Mouse (Mus musculus) limb, embryonic 12.5 days (tissue): ENCODE data around the gene Dct. TPM values are rescaled to one million over a fixed set of nuclear protein-coding genes. Genes with fewer than 3 reads are reported as not detected.

Experiments
- ATAC-seq: fragments of 200-750 bp; cut with Nextera tagmentation; 2 replicates; pipeline ENCODE4 v1.8.0; 2017; ENCODE audit warnings: low read depth, moderate TSS enrichment; ENCODE audit not compliant: insufficient number of reproducible peaks, insufficient read depth, low FRiP score, low TSS enrichment
- H3K27ac ChIP-seq: fragments of 300-500 bp; sonication (generic); 2 replicates; pipeline ENCODE4 v1.5.1; 2016; ENCODE audit warnings: mild to moderate bottlenecking, moderate library complexity
- H3K27me3 ChIP-seq: fragments of 300-500 bp; sonication (generic); 2 replicates; pipeline ENCODE4 v1.6.1; 2016; ENCODE audit warnings: mild to moderate bottlenecking, moderate library complexity
- H3K36me3 ChIP-seq: fragments of 300-500 bp; sonication (generic); 2 replicates; pipeline ENCODE4 v1.6.1; 2016; ENCODE audit warnings: mild to moderate bottlenecking, moderate library complexity
- H3K4me1 ChIP-seq: fragments of 300-500 bp; sonication (generic); replicated peaks from 2 replicates; pipeline ENCODE4 v1.6.1; 2016
- H3K4me2 ChIP-seq: fragments of 300-500 bp; sonication (generic); 2 replicates; pipeline ENCODE4 v1.6.1; 2016; ENCODE audit warnings: mild to moderate bottlenecking, moderate library complexity
- H3K4me3 ChIP-seq: fragments of 300-500 bp; sonication (generic); replicated peaks from 2 replicates; pipeline ENCODE4 v1.5.1; 2016; ENCODE audit warnings: mild to moderate bottlenecking
- H3K9ac ChIP-seq: fragments of 300-500 bp; sonication (generic); replicated peaks from 2 replicates; pipeline ENCODE4 v1.6.1; 2016; ENCODE audit warnings: mild to moderate bottlenecking, moderate library complexity
- H3K9me3 ChIP-seq: fragments of 300-500 bp; sonication (generic); 2 replicates; pipeline ENCODE4 v1.6.1; 2016; ENCODE audit warnings: mild to moderate bottlenecking, moderate library complexity
- WGBS: fragments of 180-500 bp; shearing (Covaris S2); methylation state at CpG from one replicate; pipeline ENCODE4 v1.1.7; 2016; 5-methylcytosine and 5-hydroxymethylcytosine counted together
- polyA plus RNA-seq: library from polyadenylated mRNA; unstranded; fragments of >200 nt; fragmentation: Nextera tagmentation; extraction: Ambion mirVana; gene quantifications from 2 replicates; pipeline ENCODE4 v1.2.1, GENCODE M21; 2016

Dct gene
- polyA plus RNA-seq, 1 experiment from 2014 or later = 1.7 TPM

DNA sequence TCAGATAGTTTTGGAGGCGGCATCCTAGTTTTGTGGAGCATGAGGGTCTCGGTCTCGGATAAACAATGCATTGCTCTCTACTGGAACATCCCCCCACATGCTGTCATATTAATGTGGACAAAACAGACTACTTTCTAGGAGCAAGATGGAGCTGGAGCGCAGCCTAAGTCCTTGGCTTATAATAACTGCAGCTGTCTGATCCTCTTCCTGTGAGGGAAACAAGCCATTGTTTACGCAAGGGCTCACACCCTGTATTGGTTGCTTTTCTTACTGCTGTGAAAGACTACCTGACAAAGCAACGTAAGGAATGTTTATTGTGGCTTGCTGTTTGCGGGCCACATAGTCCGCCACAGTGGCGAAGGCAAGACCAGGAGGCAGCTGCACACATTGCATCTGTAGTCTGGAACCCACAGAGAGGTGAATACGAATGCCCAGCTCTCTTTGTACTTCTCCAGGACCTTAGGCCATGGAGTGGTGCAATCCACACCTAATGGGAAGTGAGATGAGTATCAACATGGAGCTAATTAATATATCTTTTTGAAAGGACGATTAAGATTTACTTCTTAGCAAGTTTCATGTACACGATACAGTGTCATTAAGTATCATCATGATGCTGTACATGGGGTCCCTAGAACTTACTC, 17.5 kb upstream of the Dct start:
- no peak for ATAC-seq
- 0 out of 2 replicates have a peak overlapping the region, but pooled peaks have one; percentile 41 for H3K27ac ChIP-seq

DNA sequence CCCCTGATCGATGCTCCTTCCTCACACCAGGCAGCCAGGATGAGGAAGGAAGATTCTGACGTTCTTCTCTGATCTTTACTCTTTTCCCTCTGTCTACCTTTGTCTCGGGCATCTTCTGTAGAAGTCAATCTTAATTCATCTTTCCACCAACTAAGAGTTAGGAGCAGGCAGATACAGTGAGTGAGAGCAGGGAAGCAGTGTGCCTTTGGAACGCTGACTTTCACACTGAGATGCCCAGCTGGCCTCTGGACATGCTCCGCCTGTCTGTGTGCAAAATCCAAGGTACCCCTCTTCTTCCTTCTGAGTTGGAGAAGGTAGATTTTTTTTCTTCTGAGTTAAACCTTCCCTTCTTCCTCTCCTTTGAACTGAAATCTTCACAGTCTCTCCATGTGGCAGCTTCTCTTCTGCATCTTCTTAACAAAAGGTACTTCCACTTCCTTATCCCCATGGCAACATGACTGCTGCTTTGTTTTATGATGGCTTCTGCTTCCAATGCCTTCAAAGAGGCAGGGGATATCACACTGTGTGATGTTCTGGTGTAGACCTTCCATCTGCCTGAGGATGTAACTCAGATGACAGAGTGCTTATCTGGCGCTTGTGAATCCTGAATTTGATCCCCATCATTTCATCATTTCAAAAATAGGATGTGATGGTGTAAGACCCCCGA, 9.9 kb upstream of the Dct start:
- no peak overlapping the region for H3K4me3 ChIP-seq
- no peak for ATAC-seq

More for the DNA sequence above, 17.5 kb upstream of the Dct start:
- Histone ChIP-seq H3K4me3 (no peak overlapping the region), H3K9me3 (no peaks in the 10 kb centered on the region), H3K36me3 (no peaks in the 10 kb centered on the region), H3K4me1 (no peaks in the 10 kb centered on the region), H3K9ac (no peak overlapping the region), H3K4me2 (no peak overlapping the region), H3K27me3 (no peaks in the 10 kb centered on the region)
- 84% methylated on average over 12 of the region's 12 CpGs for WGBS

DNA sequence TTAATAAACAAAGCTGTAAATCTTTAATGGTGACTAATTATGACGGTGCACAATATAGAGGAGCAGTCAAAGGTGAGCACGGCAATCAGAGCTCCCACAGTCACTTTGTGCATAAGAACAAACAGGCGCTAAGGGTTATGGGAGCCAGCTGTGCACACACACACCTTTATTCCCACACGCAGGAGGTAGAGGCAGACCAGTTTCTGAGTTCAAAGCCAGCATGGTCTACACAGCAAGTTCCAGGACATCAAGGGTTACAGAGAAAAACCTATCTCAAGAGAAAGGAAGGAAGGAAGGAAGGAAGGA, 6.5 kb upstream of the Dct start:
- no peak overlapping the region for H3K4me2 ChIP-seq
- no peak overlapping the region for H3K4me3 ChIP-seq
- no peak overlapping the region for H3K9ac ChIP-seq
- H3K36me3 ChIP-seq = no peaks in the 10 kb centered on the region
- ATAC-seq = no peak
- no peaks in the 10 kb centered on the region for H3K27me3 ChIP-seq
- H3K27ac ChIP-seq = no peak overlapping the region
- H3K4me1 ChIP-seq = no peaks in the 10 kb centered on the region
- no peaks in the 10 kb centered on the region for H3K9me3 ChIP-seq
- WGBS = 74% methylated on average over 4 of the region's 4 CpGs

More for the DNA sequence above, 9.9 kb upstream of the Dct start:
- no peak overlapping the region for H3K27ac ChIP-seq
- no peaks in the 10 kb centered on the region for H3K9me3 ChIP-seq
- no peaks in the 10 kb centered on the region for H3K36me3 ChIP-seq
- no peaks in the 10 kb centered on the region for H3K4me1 ChIP-seq
- no peak overlapping the region for H3K9ac ChIP-seq
- no peaks in the 10 kb centered on the region for H3K27me3 ChIP-seq
- 78% methylated on average over 7 of the region's 7 CpGs for WGBS
- no peak overlapping the region for H3K4me2 ChIP-seq

- ATAC-seq = peak; percentile 63; the same call in 1 of the 2 replicates
- H3K36me3 ChIP-seq = no peaks in the 10 kb centered on the region
- 79% methylated on average over 25 of the region's 25 CpGs for WGBS
- H3K9ac ChIP-seq = no peak overlapping the region
- no peak overlapping the region for H3K4me3 ChIP-seq
- no peaks in the 10 kb centered on the region for H3K9me3 ChIP-seq
- 0 out of 2 replicates have a peak, but pooled peaks cover 2% of the 10 kb centered on the region for H3K4me1 ChIP-seq
- no peaks in the 10 kb centered on the region for H3K27me3 ChIP-seq
- H3K27ac ChIP-seq = no peak overlapping the region
- H3K4me2 ChIP-seq = no peak overlapping the region
Measured at GRCm38 (mm10) chr14:118057696-118058580, 5.9 kb upstream of the Dct start.

- 72% methylated on average over 11 of the region's 11 CpGs for WGBS
- H3K27ac ChIP-seq = no peak overlapping the region
- no peak for ATAC-seq
- H3K4me1 ChIP-seq = peaks cover 30% of the 10 kb centered on the region
- no peaks in the 10 kb centered on the region for H3K36me3 ChIP-seq
- no peak overlapping the region for H3K4me3 ChIP-seq
- H3K4me2 ChIP-seq = no peak overlapping the region
- H3K9me3 ChIP-seq = no peaks in the 10 kb centered on the region
- H3K9ac ChIP-seq = no peak overlapping the region
- H3K27me3 ChIP-seq = no peaks in the 10 kb centered on the region
Measured at GRCm38 (mm10) chr14:118052770-118053169, 726 bp upstream of the Dct start.

GRCm38 (mm10) chr14:118051396-118051795, 648 bp downstream of the Dct start:
- H3K27me3 ChIP-seq = no peaks in the 10 kb centered on the region
- H3K4me3 ChIP-seq = no peak overlapping the region
- no peak overlapping the region for H3K4me2 ChIP-seq
- H3K4me1 ChIP-seq = peaks cover 30% of the 10 kb centered on the region
- H3K9me3 ChIP-seq = no peaks in the 10 kb centered on the region
- H3K27ac ChIP-seq = 0 out of 2 replicates have a peak overlapping the region, but pooled peaks have one; percentile 50
- H3K36me3 ChIP-seq = no peaks in the 10 kb centered on the region
- H3K9ac ChIP-seq = no peak overlapping the region
- ATAC-seq = 0 out of 2 replicates have a peak, but pooled peaks have one; percentile 2
- WGBS = 54% methylated on average over 11 of the region's 11 CpGs

DNA sequence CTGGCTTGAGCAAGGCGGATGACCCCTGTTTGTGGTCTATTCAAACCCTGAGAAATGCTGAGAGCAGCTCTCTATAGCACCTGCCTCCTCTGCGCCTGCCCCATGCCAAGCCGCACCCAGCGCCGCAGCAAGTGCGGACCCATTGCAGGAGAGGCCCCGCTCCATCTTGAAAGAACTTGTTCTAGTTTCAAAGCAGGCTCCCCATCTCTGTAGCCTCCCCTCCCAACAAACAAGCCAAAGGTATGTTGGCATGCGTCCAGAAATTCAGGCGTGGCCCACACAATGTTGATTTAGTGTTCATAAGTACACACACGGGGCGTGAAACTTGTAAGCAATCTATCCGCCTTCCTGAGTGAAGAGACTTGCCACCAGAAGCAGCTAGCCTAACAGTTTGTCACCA, 1.1 kb downstream of the Dct start:
- peaks cover 30% of the 10 kb centered on the region for H3K4me1 ChIP-seq
- H3K4me3 ChIP-seq = no peak overlapping the region
- no peak overlapping the region for H3K27ac ChIP-seq
- H3K27me3 ChIP-seq = no peaks in the 10 kb centered on the region
- H3K9ac ChIP-seq = no peak overlapping the region
- H3K36me3 ChIP-seq = no peaks in the 10 kb centered on the region
- no peak overlapping the region for H3K4me2 ChIP-seq
- no peaks in the 10 kb centered on the region for H3K9me3 ChIP-seq
- 77% methylated on average over 12 of the region's 12 CpGs for WGBS
- ATAC-seq = 0 out of 2 replicates have a peak, but pooled peaks have one; percentile 29

GRCm38 (mm10) chr14:118050431-118050830, 1.6 kb downstream of the Dct start:
- Histone ChIP-seq H3K9ac (no peak overlapping the region), H3K4me3 (no peak overlapping the region), H3K4me2 (no peak overlapping the region), H3K4me1 (peaks cover 30% of the 10 kb centered on the region), H3K27me3 (no peaks in the 10 kb centered on the region), H3K36me3 (no peaks in the 10 kb centered on the region), H3K27ac (no peak overlapping the region), H3K9me3 (no peaks in the 10 kb centered on the region)
- 82% methylated on average over 10 of the region's 10 CpGs for WGBS
- ATAC-seq = no peak

DNA sequence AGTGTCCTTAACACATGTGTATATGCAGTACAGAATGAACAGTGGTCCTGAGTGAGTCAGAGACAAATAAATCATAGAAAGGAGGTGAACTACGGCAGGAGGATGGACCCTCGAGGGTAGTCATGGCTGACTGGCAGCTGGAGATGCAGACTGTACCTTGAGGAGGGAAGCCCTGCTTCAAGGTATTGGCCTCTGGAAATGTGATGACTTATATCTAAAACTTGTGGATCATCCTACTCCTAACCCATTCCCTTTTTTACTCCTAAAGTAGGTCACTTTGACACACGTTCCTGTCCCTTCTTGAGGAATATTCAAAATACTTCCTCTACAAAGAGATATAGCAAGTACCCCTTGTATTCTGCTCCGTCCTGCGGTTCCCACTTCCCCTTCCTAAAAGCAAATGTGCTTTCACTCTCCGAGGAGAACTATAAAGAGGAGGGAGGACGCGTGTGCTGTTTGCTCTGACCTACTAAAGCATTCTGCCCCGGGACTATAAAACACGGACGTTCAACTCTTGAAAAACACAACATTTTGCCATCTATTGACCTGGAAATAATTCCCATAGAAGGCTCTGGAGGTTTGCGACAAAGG, 2.3 kb downstream of the Dct start:
- no peaks in the 10 kb centered on the region for H3K36me3 ChIP-seq
- no peaks in the 10 kb centered on the region for H3K9me3 ChIP-seq
- H3K27ac ChIP-seq = no peak overlapping the region
- no peak overlapping the region for H3K4me2 ChIP-seq
- H3K27me3 ChIP-seq = no peaks in the 10 kb centered on the region
- no peak overlapping the region for H3K9ac ChIP-seq
- no peak overlapping the region for H3K4me3 ChIP-seq
- peaks cover 30% of the 10 kb centered on the region for H3K4me1 ChIP-seq
- WGBS = 69% methylated on average over 12 of the region's 12 CpGs
- no peak for ATAC-seq

GRCm38 (mm10) chr14:118042963-118043362, 9.1 kb downstream of the Dct start:
- H3K36me3 ChIP-seq = no peaks in the 10 kb centered on the region
- H3K27me3 ChIP-seq = no peaks in the 10 kb centered on the region
- 85% methylated on average over 17 of the region's 17 CpGs for WGBS
- H3K4me3 ChIP-seq = no peak overlapping the region
- no peak overlapping the region for H3K27ac ChIP-seq
- H3K9ac ChIP-seq = no peak overlapping the region
- 0 out of 2 replicates have a peak, but pooled peaks cover 5% of the 10 kb centered on the region for H3K4me1 ChIP-seq
- H3K4me2 ChIP-seq = no peak overlapping the region
- H3K9me3 ChIP-seq = no peaks in the 10 kb centered on the region
- no peak for ATAC-seq
